Mouse (Mus musculus) urinary bladder, postnatal 10 days (tissue): ENCODE results near the gene Zfp385c.
A peak's percentile ranks its signal among the peaks of the same experiment; 100 is the strongest.
"Not testable (repeated sequence)": the region's sequence is repeated elsewhere in the genome, so short reads cannot be mapped to it uniquely, and the experiment has no call there.

Source experiments
- DNase-seq: peaks from one replicate; pipeline ENCODE4 v3.0.0; 2022; ENCODE audit warnings: low spot score

Gene Zfp385c

DNA sequence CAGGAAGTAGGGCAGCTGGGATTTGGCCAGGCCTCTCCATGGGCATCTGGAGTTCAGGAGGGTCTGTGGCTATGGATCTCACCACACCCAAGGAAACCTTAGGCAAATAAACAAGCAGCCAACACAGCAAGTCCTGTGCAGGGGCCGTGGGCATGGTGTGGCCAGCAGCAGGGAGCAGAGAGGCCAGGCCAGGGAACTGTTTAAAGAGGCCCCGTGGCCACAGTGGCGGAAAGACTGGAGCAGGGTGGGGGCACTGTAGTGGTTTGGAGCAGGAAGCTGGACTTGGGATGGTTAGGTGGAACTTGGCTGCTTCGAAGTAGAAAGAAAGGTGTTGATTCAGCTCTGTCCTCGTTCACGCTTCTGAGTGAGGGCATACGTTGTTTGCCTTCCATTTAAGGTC, 5.0 kb downstream of the Zfp385c start:
- DNase-seq: no peak

DNA sequence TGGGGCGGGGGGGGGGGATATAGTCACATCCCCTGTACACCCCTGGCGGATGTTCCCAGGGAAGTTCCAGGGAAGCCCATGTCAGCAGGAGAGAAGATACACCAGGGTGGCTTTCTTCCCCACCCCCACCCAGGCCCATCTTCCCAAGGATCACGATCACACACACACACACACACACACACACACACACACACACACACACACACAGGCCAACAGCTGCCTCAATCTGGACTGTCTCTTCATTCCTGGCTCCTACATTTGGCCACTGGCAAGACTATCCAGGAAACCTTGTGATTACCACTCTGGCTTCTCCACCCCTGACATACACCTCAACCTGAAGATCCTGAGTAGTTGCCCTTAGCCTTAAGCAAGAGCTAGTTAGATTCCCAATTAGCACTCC, 6.9 kb downstream of the Zfp385c start:
- no peak for DNase-seq

DNA sequence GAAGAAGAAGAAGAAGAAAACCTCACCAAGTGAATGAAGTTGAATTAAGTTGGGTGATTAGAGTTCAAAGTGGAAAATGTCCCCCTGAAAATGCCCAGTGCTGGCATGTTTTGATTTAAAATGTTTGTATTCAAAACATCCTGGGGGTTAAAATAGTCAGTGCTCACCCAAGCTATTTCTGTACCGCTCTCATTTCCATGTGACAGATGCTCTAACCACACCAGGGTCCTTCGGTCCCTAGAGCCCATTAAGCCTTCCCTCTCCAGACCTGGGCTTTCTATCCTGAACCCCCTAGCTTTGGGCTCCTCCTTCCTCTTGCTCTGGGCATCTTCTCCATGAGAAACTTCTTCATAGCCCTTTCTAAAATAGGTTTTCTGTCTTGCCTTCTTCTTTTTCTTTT, 8.2 kb downstream of the Zfp385c start:
- DNase-seq: no peak

DNA sequence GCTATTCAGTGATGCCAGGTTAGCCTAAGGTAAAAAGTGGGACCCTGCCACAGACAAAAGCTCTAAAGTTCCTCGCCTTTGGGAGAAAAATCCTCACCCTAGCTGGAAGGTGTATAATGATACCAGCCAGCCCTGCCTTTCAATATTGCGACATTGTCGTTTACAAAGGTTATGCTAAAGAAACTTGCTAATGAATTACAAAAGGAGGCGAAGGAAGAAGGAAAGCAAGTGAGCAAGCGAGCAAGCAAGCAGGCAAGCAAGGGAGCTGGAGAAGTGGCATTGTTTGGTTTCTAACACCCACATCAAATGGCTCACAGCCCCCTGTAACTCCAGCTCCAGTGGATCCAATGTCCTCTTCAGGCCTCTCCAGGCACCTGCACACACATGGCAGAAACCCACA, 9.7 kb downstream of the Zfp385c start:
- DNase-seq: no peak

DNA sequence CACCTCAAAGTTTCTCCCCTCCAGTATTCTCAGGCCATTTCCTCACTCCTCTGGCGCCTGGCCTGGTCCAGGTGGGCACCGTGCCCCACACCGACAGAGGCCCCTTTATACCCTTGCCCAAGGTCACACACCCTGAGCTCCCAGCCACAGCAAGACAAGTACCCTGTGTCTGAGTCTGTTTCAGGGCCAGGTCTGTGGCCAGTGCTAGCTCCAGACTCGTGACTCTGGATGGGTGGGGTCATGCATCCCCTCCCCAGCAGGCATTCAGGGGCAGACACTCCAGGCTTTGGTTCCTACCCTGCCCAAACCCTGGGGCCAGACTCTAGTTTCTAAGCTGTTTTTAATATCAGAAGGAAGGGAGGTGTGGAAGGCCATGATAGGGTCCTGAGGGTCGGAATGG, 10.4 kb downstream of the Zfp385c start:
- no peak for DNase-seq

DNA sequence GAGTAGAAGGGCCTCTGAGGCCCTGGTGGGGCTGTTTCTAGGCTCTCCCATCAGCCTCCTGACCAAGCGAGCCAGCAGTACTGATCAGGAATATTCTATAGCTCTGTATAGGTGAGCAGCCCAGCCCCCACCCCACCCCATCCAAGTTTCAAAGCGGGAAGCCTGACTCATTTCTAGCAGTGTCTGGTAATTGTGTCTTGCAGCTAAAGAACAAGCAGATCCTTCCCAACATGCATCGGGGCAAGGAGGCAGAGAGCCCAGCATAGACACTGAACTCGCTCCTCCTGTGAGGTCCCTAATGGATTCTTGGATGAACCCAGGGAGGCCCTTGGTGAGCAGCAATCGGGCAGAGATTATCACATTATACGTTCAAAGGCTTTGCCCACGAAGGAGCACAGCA, 14.4 kb downstream of the Zfp385c start:
- DNase-seq: no peak

DNA sequence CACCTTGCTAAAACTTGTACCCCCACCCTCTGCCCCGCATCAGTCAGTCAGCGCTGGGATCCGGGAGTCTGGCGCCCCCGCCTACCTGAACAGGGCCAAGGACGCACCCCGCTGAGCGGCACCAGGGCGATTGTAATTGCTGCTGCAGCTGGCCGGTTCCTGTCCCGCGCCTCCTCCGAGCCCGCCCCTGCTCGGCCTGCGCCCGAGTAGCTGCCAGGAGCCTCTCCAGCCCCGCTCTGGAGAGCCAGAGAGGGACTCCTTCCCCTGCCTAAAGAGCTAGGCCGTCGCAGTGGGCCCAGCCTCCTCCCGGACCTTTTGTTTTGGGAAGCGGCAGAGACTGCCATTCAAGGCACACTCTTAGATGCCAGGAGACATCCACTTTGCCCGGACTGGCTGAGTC, 19.1 kb downstream of the Zfp385c start:
- DNase-seq: no peak

DNA sequence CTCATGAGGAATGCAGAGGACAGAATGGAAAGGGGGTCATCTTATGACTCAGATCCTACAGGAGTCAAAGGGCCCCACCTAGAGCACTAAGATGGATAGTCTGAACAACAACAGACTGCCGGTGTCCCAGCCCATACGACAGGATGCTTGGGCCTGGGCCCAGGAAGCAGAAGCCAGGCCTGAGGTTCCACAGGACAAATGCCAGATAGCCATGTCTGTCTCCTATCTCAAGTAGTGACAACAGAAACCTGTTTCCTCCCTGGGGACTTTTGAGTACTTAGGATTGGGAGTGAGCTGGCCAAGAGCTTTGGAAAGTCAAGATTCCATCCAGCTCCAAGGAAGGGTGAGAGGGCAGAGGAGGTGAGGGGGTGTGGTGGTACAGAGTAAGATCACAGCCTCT, 20.3 kb downstream of the Zfp385c start:
- DNase-seq: no peak

DNA sequence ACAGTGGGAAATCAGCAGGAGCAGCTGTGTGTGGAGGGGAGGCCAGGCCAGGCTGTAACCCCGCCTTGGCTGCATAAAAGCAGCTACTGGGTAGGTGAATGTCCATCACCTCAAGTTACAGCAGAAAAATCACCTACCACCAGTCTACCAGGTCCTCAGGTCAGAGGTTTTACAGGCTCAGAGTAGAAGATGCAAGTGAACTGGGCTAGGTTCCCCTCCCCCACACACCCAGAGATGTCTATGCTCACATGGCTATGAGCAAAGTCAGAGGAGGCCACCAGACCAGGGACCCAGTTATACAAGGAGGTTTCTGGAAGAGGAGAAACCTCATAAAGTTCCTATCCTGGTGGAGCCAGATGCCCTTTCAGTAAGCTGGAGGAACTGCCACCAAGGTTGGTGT, 21.2 kb downstream of the Zfp385c start:
- DNase-seq: no peak

DNA sequence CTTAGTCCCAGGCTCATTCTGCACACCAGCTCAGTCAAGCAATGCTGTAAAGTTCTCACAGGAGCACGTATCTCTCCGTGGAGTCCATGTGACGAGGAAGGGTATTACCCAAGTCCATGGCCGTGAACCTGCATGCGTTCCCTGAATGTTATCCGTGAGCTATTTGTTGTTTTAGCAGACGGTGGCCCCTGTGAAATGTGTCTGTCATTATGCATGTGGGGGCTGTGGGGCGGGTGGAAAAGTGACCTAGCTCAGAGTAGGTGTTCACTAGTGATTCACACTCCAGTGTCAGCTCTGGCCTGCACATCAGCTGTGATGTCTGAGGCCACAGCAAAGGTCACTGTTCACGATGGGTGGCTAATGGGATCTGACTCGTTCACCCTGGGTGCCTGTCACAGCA, 32.4 kb downstream of the Zfp385c start:
- DNase-seq: no peak

DNA sequence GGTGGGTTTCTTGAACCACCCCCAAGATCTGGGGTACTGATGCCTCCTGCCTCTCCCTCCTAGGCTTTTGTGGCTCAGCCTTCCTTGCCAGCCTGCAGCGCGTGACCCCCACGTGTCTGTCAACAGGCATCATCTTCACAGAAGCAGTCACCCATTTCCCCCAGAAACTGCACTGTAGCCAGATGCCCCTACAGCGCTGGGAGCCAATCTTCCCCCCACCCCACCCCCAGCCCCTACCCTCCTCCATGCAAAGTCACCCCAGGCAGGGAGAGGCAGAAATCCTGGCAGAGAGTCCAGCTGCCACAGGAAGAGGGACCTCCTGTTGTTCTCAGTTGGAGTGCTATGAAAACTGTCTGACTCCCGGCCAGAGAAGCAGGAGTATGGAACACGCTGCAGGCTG, 35.8 kb downstream of the Zfp385c start:
- DNase-seq: no peak

DNA sequence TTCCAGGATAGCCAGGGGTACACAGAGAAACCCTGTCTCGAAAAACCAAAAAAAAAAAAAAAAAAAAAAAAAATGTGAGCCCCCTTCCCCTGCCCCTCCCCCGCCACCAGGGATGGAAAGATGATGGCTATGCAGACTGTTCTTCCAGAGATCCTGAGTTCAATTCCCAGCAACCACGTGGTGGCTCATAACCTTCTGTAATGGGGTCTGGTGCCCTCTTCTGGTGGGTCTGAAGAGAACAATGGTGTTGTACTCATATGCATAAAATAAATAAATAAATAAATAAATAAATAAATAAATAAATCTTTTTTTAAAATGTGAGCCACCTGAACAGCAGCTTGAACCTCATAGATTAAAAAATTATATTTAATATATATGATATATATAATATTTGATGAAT, 36.7 kb downstream of the Zfp385c start:
- not testable (repeated sequence) for DNase-seq

DNA sequence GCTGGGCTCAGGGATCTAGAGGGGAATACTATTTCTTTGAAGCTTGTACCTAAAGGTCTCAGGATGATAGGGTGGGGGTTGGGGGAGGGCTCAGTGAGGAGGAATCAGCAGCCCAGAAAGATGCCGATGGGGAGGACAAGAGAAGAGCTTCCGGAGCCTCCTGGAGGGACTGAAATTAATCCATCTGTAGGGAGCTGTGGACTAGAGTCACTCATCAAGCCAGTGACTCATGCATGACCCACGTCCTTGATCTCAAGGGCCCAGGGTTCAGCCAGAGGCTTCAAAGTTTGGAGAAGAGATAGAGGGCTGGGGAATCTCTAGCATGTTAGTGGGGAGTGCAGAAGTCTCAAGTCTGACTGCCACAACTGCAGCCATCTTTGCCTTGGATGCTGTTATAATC, 40.5 kb downstream of the Zfp385c start:
- no peak for DNase-seq

DNA sequence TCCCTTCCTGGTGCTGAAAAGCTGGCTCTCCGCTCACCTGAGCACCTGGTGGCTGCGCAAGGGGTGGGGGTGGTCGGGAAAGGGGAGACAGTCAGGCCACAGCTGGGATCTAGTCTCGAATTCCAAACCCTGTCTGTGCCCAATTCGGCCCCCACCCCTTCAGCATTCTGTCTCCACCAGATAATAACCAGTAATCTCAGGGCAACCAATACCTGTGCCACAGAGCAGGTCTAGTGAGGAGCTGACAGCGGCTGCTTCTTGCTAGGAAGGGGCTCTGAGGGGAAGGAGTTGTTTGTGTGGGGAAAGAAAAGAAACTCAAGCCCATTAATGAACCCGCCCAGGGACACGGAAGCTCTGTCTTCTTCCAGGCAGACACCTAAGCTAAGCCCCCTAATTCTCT, 41.0 kb downstream of the Zfp385c start:
- no peak for DNase-seq

DNA sequence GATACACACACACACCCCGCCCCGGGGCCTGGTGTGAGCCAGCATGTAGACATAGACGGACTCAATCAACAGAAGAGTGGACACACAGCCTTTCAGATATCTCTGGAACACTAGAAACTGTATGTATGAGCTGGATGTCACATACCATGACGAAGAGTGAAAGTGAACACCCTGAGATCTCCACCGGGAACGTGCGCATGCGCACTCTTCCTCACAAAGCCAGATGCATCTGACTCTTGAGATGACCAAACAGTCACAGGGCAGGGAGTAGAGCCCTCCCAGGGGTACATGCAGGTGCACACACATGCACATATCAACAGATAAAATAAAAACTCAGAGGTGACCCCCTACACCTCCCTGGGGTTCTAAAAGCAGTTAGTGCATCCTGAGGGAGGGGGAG, 43.9 kb downstream of the Zfp385c start:
- DNase-seq: no peak

DNA sequence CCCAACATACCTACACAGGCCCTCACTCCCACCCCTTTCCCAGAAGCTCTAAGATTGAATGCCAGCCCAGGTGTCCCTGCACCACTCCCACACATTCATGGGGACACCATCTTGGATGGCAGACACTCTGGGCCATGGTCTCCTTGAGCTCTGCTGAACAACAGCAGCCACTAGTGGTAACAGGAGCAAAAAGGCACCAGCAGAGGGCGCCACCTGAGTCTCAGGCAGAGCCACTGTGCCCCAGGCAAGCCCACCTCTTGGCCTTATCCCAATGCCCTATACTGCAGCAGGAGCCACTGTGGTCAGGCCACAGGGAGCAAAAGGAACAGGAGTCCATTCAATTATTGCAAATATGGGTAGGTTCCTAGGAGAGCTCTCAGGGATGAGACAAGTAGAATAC, 46.0 kb downstream of the Zfp385c start:
- DNase-seq: no peak

DNA sequence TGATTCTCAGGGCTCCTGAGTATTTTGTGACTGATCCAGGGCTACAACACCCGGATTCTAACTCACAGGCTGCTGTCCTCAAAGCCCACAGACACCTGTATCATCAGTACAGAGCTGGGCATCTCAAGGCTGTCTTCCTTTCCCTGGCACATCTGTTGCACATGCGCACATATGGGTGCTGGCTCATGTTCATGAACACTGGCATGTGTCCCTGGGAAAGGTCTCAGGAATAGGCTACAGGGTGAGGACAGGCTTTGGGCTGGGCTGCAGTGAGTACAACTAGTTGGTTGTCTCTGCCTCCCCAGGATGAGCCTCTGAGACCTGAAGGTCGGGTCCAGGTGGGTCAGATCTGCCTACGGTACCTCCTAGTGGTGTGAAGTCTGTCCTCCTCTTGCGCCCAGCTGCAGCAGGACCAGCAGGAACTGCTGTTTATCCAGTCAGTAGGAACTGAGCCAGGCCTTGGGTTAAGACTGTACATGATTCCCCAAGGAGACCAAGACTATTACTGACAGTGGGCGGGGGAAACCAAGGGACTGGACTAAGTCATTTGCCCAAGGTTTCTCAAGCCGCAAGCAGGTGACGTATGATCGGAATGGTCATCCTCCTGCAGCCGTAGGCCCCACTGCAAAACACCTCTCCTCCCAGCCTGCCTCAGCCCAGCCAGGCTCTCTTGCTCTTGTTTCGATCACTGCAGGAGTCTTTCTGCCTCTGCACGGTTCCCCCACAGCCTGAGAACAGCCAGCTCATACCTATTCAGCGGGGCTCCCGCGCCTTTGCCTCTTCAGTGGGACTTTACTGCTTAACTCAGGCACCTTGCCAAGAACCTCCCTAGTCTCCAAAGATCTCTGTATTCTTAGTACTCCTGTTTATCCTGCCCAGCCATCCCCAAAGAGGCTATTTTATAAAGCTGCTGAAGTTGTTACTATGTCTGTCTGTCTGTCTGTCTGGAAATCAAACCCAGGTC, 48.4 kb downstream of the Zfp385c start:
- DNase-seq: no peak

DNA sequence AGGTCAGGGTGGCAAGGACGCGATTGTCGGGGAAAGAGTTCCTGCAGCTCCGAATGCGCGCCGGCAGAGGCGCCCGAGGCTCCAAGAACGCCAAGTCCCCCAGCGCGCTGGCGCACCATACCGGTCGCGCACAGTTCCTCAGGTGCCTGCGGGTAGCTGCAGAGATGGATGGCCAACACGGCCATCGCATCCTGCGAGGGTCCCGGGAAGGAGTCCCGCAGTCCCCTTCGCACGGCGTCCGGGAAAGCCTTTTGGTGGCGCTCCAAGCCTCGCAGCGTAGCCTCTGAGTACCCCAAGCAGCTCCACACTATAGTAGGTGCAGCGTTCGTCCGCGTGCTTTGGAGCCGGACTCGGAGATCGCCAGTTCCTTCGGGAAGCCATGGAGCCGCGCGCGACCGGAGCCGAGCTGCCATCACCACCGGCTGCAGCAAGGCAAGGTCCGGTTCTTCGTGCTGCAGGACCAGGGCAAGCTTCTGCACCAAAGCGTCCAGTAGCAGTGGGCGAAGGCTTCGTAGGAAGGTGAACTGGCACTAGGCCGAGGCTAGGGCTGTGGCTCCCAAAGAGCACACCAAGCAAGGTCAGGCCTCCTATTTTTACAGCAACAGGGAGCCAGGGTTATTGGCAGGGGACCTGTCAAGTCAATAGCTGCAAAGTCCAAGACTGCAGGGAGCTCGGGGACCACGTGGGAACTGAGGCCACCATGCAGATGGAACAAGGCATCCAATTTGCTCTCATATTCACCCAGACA, 51.9 kb downstream of the Zfp385c start:
- DNase-seq: no peak

DNA sequence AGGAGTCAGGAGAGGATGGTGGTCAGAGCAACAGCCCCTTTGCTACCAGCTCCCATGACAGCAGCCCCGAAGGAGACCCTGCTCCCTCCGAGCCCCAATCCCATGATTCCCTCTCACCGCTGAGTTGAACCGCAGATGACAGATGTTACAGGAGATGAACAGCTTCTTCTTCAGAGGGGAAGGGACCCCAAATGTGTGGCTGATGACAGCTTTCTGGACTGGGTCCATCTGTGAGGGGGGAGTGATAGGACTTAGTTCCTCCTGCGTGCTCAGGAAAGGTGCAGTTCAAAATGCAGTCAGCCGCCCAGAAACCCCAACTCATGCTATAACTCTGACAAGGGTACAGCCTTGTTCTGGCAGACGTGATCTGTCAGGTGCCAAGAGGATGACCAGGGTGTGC, 57.7 kb downstream of the Zfp385c start:
- no peak for DNase-seq

DNA sequence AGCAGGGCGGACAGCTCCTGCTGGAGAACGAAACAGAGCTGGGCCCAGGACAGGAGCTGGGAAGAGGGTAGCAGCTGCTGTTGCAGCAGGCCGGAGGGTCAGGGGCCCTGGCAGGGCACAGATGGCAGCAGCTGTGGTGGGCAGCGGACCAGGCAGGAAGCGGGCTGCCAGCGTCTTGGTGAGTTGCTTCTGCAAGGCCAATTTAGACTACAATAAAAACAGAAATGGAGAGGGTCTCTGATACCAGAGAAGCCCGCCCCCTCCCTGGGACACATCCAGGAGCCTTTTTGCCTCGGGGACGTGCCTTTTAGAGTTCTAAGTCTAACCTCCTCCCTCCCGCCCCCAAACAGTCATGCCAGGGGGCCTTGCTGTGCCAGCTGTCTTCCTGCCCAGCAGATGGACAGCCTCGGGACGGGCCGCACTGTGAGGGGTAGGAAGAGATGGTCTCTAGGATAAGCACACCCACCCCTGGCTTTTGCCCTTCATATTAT, 63.3 kb downstream of the Zfp385c start:
- no peak for DNase-seq

DNA sequence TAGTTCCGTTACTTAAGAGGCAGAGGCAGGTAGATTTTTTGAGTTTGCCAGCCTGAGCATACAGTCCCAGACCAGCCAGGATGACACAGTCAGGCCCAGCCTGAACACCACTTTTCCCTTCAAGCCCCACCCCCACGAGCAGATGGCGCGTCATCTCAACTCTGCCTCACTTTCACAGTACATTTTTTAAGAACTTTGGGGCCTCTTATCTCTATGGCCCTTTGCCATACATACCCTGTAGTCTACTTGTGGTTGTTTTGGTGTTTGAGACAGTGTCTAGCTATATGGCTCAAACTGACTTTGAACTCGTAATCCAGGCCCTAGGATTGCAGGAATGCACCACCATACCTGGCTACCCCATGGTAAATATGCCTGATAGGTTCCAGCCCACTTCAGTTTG, 64.2 kb downstream of the Zfp385c start:
- DNase-seq: no peak

DNA sequence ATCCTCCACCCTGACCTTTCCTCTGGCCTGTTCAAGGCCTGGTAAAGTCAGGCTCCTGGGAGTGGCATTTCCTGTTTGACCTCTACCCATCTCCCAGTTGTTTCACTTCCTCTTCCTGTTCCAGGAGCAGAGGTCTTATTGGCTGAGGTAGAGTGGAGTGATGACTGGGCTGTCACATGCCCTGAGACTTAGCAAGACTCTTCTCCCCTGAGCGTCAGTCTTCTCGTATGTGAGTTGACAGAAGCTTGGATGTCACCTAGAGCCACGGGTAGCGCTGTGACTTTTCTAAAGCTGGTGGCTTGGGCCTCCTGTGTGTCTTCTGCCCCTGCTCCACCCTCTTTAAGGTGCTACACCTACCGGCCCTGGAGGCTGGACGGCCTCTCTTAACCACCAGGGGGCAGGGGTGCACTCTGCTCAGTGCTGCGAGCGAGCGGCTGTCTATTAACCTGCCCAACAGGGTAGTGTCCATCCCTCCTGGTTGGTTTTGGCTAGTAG, 65.5 kb downstream of the Zfp385c start:
- DNase-seq: peak; percentile 36
